Mouse (Mus musculus) heart, adult 9 months (tissue): Measurements from ENCODE around the gene Ankrd35.
"Not testable (repeated sequence)": the region's sequence is repeated elsewhere in the genome, so short reads cannot be mapped to it uniquely, and the experiment has no call there.

Experiments
- DNase-seq, 2 experiments: peaks; one replicate each; pipeline ENCODE4 v3.0.0; 2022; ENCODE audit warnings: low spot score in 2 of 2

Ankrd35 gene

GRCm38 (mm10) chr3:96671519-96671918, 1.6 kb downstream of the Ankrd35 start:
- DNase-seq = no peak

GRCm38 (mm10) chr3:96673514-96673913, 3.6 kb downstream of the Ankrd35 start:
- no peak for DNase-seq

- DNase-seq = no peak
Measured at GRCm38 (mm10) chr3:96674442-96674841, 4.5 kb downstream of the Ankrd35 start.

- DNase-seq = no peak
Measured at GRCm38 (mm10) chr3:96675171-96675570, 5.2 kb downstream of the Ankrd35 start.

- DNase-seq = no peak
Measured at GRCm38 (mm10) chr3:96675690-96676089, 5.8 kb downstream of the Ankrd35 start.

GRCm38 (mm10) chr3:96678456-96678855, 8.5 kb downstream of the Ankrd35 start:
- DNase-seq = no peak

GRCm38 (mm10) chr3:96679159-96679674, 9.3 kb downstream of the Ankrd35 start:
- no peak for DNase-seq

- no peak for DNase-seq
Measured at GRCm38 (mm10) chr3:96680269-96680956, 10.5 kb downstream of the Ankrd35 start.

- no peak for DNase-seq
Measured at GRCm38 (mm10) chr3:96683496-96683895, 13.6 kb downstream of the Ankrd35 start.

GRCm38 (mm10) chr3:96684151-96684821, 14.4 kb downstream of the Ankrd35 start:
- DNase-seq = no peak

GRCm38 (mm10) chr3:96684822-96685156, 14.9 kb downstream of the Ankrd35 start:
- no peak for DNase-seq

- not testable (repeated sequence) for DNase-seq
Measured at GRCm38 (mm10) chr3:96686057-96686456, 16.1 kb downstream of the Ankrd35 start.

- DNase-seq = no peak
Measured at GRCm38 (mm10) chr3:96688854-96689253, 18.9 kb downstream of the Ankrd35 start.

GRCm38 (mm10) chr3:96690298-96690697, 20.4 kb downstream of the Ankrd35 start:
- DNase-seq = no peak

- no peak for DNase-seq
Measured at GRCm38 (mm10) chr3:96692506-96692905, 22.6 kb downstream of the Ankrd35 start.

GRCm38 (mm10) chr3:96693579-96693978, 23.6 kb downstream of the Ankrd35 start:
- DNase-seq = no peak

GRCm38 (mm10) chr3:96696198-96696765, 26.4 kb downstream of the Ankrd35 start, which contains the start of gene Pias3:
Pias3 (plus strand) TSS chr3:96696384.
- DNase-seq = peak; percentile 87 to 89

GRCm38 (mm10) chr3:96696766-96697732, 27.1 kb downstream of the Ankrd35 start:
- DNase-seq = peak; percentile 91 to 94

- no peak for DNase-seq
Measured at GRCm38 (mm10) chr3:96698993-96699690, 29.2 kb downstream of the Ankrd35 start.

- DNase-seq = no peak
Measured at GRCm38 (mm10) chr3:96700376-96700775, 30.4 kb downstream of the Ankrd35 start.

GRCm38 (mm10) chr3:96701003-96701402, 31.1 kb downstream of the Ankrd35 start:
- DNase-seq = no peak
